Mouse (Mus musculus) stomach, embryonic 16.5 days (tissue): ENCODE measurements at regions not wholly inside any gene's neighbourhood (a gene's known extent, or its start where the extent isn't known, plus 50 kb on each side); places are given as distances from the start of the nearest gene placed in this dataset.
"Not testable (repeated sequence)": the region's sequence is repeated elsewhere in the genome, so short reads cannot be mapped to it uniquely, and the experiment has no call there.

Experiments
- ATAC-seq: fragments of 200-750 bp; cut with Nextera tagmentation; 2 replicates; pipeline ENCODE4 v1.8.0; 2017; ENCODE audit warnings: moderate number of reproducible peaks, moderate TSS enrichment; ENCODE audit not compliant: insufficient read depth, low FRiP score
- H3K27ac ChIP-seq: fragments of 300-500 bp; sonication (generic); 2 replicates; pipeline ENCODE4 v1.5.1; 2014; ENCODE audit warnings: low read length
- H3K27me3 ChIP-seq: fragments of 300-500 bp; sonication (generic); 2 replicates; pipeline ENCODE4 v1.6.1; 2014; ENCODE audit warnings: low read length, control low read depth, mixed read lengths; ENCODE audit not compliant: control insufficient read depth, insufficient read depth
- H3K36me3 ChIP-seq: fragments of 300-500 bp; sonication (generic); 2 replicates; pipeline ENCODE4 v1.6.1; 2014; ENCODE audit warnings: low read length; ENCODE audit not compliant: control insufficient read depth, insufficient read depth
- H3K4me1 ChIP-seq: fragments of 300-500 bp; sonication (generic); 2 replicates; pipeline ENCODE4 v1.6.1; 2014; ENCODE audit warnings: low read length, control low read depth, mixed read lengths; ENCODE audit not compliant: control insufficient read depth, insufficient read depth
- H3K4me2 ChIP-seq: fragments of 300-500 bp; sonication (generic); 2 replicates; pipeline ENCODE4 v1.6.1; 2014; ENCODE audit warnings: low read depth, low read length, mixed read lengths
- H3K4me3 ChIP-seq: fragments of 300-500 bp; sonication (generic); replicated peaks from 2 replicates; pipeline ENCODE4 v1.5.1; 2014; ENCODE audit warnings: mild to moderate bottlenecking, low read length
- H3K9ac ChIP-seq: fragments of 300-500 bp; sonication (generic); 2 replicates; pipeline ENCODE4 v1.6.1; 2014; ENCODE audit warnings: low read length
- H3K9me3 ChIP-seq: fragments of 300-500 bp; sonication (generic); replicated peaks from 2 replicates; pipeline ENCODE4 v1.6.1; 2016; ENCODE audit warnings: low read length, control low read depth; ENCODE audit not compliant: control insufficient read depth
- WGBS: fragments of 180-500 bp; shearing (Covaris S2); extraction: QIAGEN DNeasy Blood & Tissue Kit; methylation state at CpG from one replicate; pipeline ENCODE4 v1.1.7; 2014; 5-methylcytosine and 5-hydroxymethylcytosine counted together

DNA sequence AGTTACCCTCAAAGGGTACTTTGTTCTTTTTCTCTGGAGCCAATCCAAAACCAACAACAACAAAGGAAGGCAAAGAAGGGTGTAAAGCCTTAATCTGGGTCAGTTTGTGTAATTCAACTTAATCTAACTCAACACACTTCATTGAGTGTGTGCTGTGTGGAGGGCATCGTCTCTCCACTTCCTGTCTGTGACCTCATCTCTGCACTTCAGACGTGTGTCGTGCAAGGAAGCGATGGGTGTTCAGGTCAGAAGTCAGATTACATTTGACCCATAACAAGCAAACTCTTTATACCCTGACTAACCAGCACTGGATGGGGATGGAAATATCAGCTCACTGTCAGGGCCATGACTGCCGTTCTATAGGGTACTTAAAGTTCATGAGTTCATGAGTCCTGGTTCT is 138.0 kb upstream of the Sox5 start:
- 25% methylated on average over 5 of the region's 5 CpGs for WGBS
- H3K27ac ChIP-seq: no peak overlapping the region
- H3K4me2 ChIP-seq: no peak overlapping the region
- H3K4me1 ChIP-seq: peaks cover 7% of the 10 kb centered on the region; the same call in 1 of the 2 replicates
- no peaks in the 10 kb centered on the region for H3K27me3 ChIP-seq
- H3K9ac ChIP-seq: no peak overlapping the region
- H3K36me3 ChIP-seq: no peaks in the 10 kb centered on the region
- H3K9me3 ChIP-seq: no peaks in the 10 kb centered on the region
- no peak for ATAC-seq
- H3K4me3 ChIP-seq: no peak overlapping the region

DNA sequence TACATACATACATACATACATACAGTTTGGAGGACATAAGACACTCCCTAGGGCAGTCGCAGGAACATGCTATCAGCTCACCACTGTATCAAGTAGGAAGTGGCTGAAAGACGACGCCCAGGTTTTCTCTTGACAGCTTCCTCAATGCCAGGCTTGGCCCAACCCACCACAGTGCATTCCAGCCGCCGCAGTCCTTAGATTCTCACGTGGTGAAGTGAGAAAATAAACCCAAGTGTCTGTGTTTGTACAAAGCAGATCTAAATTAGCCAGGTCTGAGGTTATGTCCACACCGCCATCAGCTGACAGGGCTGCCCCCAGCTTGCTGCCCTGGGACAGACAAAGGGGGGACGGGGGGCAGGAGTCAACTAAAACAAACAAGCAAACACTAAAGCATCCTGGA is 135.4 kb upstream of the Sox5 start:
- Histone ChIP-seq H3K27ac (no peak overlapping the region; the same call in 1 of the 2 replicates), H3K9me3 (no peaks in the 10 kb centered on the region), H3K4me2 (0 out of 2 replicates have a peak overlapping the region, but pooled peaks have one; percentile 19), H3K27me3 (no peaks in the 10 kb centered on the region), H3K4me3 (no peak overlapping the region), H3K9ac (no peak overlapping the region), H3K4me1 (peaks cover 7% of the 10 kb centered on the region; the same call in 1 of the 2 replicates), H3K36me3 (no peaks in the 10 kb centered on the region)
- ATAC-seq: peak; percentile 83
- 14% methylated on average over 8 of the region's 8 CpGs for WGBS

GRCm38 (mm10) chr6:144911781-144912180 is 130.0 kb upstream of the Sox5 start:
- 82% methylated on average over 5 of the region's 7 CpGs for WGBS
- Histone ChIP-seq H3K9me3 (0 out of 2 replicates have a peak, but pooled peaks cover 3% of the 10 kb centered on the region), H3K27ac (no peak overlapping the region), H3K4me2 (no peak overlapping the region), H3K4me1 (no peaks in the 10 kb centered on the region), H3K9ac (no peak overlapping the region), H3K36me3 (no peaks in the 10 kb centered on the region), H3K4me3 (no peak overlapping the region), H3K27me3 (no peaks in the 10 kb centered on the region)
- ATAC-seq: no peak

DNA sequence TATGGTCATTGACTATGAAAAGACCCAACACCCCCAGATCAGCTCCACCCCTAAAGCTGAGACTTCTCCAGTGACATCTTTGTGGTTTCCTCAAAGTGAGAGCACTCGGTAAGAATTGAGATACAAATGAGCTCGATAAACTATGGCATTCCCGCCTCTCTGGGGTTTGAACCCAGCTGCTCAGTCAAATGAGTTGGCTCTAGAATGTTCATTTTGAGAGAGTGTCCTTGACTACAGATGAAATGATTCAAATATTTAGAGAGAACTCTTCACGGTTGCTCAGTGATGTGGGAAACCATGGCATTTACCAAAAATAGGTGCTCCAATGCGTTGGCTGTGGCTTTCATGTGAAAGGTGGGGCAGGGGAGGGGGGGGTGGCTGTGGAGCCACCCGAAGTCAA is 128.6 kb upstream of the Sox5 start:
- WGBS: 69% methylated on average over 6 of the region's 6 CpGs
- no peaks in the 10 kb centered on the region for H3K27me3 ChIP-seq
- H3K4me1 ChIP-seq: no peaks in the 10 kb centered on the region
- 0 out of 2 replicates have a peak, but pooled peaks cover 3% of the 10 kb centered on the region for H3K9me3 ChIP-seq
- no peak overlapping the region for H3K9ac ChIP-seq
- no peak overlapping the region for H3K4me3 ChIP-seq
- no peaks in the 10 kb centered on the region for H3K36me3 ChIP-seq
- no peak overlapping the region for H3K4me2 ChIP-seq
- ATAC-seq: no peak
- H3K27ac ChIP-seq: no peak overlapping the region

DNA sequence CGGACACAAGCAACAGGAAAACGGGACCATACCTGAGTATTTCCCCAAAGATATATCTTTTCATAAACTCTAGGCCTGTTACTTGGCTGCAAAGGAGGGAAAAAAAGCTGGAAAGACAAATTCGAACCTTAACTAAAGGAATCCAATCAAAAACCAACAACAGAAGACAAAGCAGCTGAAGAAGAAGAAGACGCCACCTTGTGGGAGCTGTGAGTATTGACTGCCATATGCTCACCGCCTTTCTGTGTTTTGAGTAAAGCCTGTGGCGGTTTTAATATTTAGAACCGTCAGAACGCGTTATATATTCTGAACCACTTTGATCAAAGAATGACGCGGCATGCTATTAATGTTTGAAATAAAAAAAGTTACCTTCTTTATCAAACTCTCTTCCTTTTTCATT is 126.9 kb upstream of the Sox5 start:
- Histone ChIP-seq H3K4me1 (no peaks in the 10 kb centered on the region), H3K9me3 (0 out of 2 replicates have a peak, but pooled peaks cover 3% of the 10 kb centered on the region), H3K9ac (no peak overlapping the region), H3K27me3 (no peaks in the 10 kb centered on the region), H3K4me3 (no peak overlapping the region), H3K4me2 (no peak overlapping the region), H3K27ac (no peak overlapping the region), H3K36me3 (no peaks in the 10 kb centered on the region)
- 93% methylated on average over 11 of the region's 11 CpGs for WGBS
- no peak for ATAC-seq

GRCm38 (mm10) chr6:144903156-144903555 is 121.4 kb upstream of the Sox5 start:
- H3K27ac ChIP-seq: no peak overlapping the region
- WGBS: 48% methylated on average over 10 of the region's 10 CpGs
- no peak overlapping the region for H3K9ac ChIP-seq
- H3K27me3 ChIP-seq: no peaks in the 10 kb centered on the region
- ATAC-seq: no peak
- peaks cover 9% of the 10 kb centered on the region for H3K4me1 ChIP-seq
- H3K9me3 ChIP-seq: no peaks in the 10 kb centered on the region
- no peaks in the 10 kb centered on the region for H3K36me3 ChIP-seq
- H3K4me2 ChIP-seq: no peak overlapping the region
- no peak overlapping the region for H3K4me3 ChIP-seq

- Histone ChIP-seq H3K27ac (no peak overlapping the region), H3K36me3 (no peaks in the 10 kb centered on the region), H3K4me1 (peaks cover 9% of the 10 kb centered on the region), H3K4me3 (no peak overlapping the region), H3K9me3 (no peaks in the 10 kb centered on the region), H3K9ac (no peak overlapping the region), H3K27me3 (no peaks in the 10 kb centered on the region), H3K4me2 (peak overlapping the region; percentile 25; the same call in 1 of the 2 replicates)
- WGBS: 60% methylated on average over 20 of the region's 20 CpGs
- ATAC-seq: no peak
Measured at GRCm38 (mm10) chr6:144902267-144902995, 120.7 kb upstream of the Sox5 start.

GRCm38 (mm10) chr6:144901825-144902224 is 120.0 kb upstream of the Sox5 start:
- ATAC-seq: peak; percentile 66; the same call in 1 of the 2 replicates
- H3K4me2 ChIP-seq: peak overlapping the region; percentile 25; the same call in 1 of the 2 replicates

DNA sequence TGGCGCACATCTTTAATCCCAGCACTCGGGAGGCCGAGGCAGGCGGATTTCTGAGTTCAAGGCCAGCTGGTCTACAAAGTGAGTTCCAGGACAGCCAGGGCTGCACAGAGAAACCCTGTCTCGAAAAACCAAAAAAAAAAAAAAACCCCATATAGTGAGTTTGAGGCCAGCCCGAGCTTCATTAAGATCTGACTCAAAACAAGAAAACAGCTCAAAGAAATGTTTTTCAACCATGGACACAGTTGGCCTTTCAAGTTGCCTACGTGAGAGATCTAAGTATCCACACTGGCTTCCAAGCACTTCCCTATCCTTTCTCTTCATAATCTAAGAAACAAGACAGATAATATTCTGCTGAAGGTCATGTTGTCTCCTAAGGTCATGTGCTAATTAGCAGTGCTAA is 119.1 kb upstream of the Sox5 start:
- H3K9me3 ChIP-seq, H3K36me3 ChIP-seq, H3K9ac ChIP-seq, H3K4me3 ChIP-seq, H3K27me3 ChIP-seq, H3K4me1 ChIP-seq, ATAC-seq, H3K4me2 ChIP-seq, H3K27ac ChIP-seq: not testable (repeated sequence)
- WGBS: 93% methylated on average over 7 of the region's 7 CpGs

More at GRCm38 (mm10) chr6:144901825-144902224, 120.0 kb upstream of the Sox5 start:
- no peak overlapping the region for H3K4me3 ChIP-seq
- no peak overlapping the region for H3K9ac ChIP-seq
- H3K27me3 ChIP-seq: no peaks in the 10 kb centered on the region
- H3K36me3 ChIP-seq: no peaks in the 10 kb centered on the region
- 46% methylated on average over 9 of the region's 9 CpGs for WGBS
- H3K4me1 ChIP-seq: peaks cover 9% of the 10 kb centered on the region
- no peak overlapping the region for H3K27ac ChIP-seq
- H3K9me3 ChIP-seq: no peaks in the 10 kb centered on the region
